Mouse (Mus musculus) spleen, postnatal 4 days (tissue): ENCODE measurements at regions not wholly inside any gene's neighbourhood (a gene's known extent, or its start where the extent isn't known, plus 50 kb on each side); places are given as distances from the start of the nearest gene placed in this dataset.
"Not testable (repeated sequence)": the region's sequence is repeated elsewhere in the genome, so short reads cannot be mapped to it uniquely, and the experiment has no call there.

Experiments used
- DNase-seq, 2 experiments: peaks; one replicate each; pipeline ENCODE4 v3.0.0; 2022; ENCODE audit warnings: low spot score in 2 of 2

DNA sequence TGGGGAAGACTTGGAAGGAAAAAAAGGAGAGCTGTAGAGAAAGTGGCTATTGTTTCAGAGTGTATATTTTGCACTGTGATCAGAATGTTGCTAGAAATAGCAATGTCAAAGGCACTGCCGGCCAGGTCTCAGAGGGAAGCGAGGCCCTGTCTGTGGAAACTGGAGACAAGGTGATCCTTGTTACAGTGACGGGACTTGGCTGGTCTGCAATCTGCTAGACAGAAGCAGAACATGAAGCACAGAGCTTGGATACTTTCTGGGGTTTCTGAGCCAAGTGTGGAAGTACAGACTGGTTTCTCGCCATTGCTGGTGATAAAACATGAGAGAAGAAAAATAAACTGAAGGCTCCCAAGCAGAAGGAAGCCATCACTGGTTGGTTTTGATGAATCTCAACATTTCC lies 198.3 kb upstream of the Slc7a14 start:
- DNase-seq = no peak

DNA sequence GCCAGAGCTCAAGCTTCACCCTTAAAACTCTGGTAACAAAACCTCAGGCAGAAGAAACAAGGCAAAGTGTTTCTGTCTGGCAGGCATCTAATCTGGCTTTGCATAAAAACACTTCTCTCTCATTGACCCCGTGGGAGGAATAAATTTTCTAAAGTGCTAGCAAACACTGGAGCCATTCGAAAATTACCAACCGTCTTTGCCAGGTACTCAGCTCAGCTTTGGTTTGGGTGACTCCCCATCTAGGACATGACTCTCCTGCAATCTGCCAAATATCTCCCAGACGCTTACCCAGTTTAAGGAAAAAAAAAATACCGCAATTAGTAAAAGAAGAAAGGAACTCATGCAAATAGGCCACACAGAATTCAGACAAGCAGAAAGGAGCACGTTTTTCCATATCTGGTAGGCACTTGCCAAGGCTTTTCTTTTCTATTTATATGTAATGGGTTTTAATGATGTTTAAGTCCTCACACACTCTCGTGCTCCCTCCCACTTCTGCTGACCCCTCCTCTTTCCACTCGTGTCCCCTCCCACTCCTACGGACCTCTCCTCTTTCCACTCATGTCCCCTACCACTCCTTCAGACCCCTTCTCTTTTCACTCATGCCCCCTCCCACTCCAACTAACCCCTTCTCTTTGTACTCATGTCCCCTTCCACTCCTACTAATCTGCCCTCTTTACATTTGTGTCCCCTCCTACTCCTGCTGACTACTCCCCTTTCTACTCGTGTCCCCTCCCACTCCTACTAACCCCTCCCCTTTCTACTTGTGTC lies 189.2 kb upstream of the Slc7a14 start:
- no peak for DNase-seq

DNA sequence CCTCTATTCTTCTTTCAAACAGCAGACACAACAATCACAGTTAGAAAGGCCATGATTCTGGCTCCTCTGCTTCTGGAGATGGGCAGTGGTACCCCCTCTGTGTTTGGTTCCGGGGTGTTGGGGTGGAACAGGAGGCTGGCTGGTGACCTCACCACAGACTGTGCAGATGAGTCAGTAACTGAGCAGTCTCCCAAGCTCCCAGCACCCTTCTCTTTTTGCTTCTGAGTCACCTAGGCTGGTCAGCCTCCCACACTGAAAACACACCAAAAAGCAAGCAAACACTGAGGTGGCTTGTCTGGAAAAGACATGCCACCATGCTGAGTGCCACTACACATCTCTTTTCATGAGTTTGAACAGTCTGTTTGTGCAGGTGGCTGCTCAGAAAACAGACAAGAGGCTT lies 185.1 kb upstream of the Slc7a14 start:
- no peak for DNase-seq

DNA sequence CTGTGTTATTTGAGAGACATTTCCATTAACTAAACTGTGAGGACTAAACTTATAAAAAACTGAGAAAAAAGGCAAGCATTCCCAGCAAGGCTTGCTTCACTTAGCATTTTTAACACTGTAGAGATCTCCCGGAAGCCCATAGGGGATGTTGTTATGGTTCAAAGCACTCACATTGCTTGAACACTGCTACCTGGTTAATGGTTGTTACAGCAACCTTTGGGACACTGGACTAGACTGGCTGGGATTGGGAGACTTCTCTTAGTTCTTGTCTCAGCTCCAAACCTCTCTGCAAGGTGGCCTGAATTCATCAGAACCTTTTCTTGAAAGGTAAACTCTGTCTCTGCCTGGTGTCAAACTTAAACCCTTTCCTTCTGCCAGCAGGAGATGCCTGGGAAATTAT lies 184.5 kb upstream of the Slc7a14 start:
- DNase-seq = no peak

DNA sequence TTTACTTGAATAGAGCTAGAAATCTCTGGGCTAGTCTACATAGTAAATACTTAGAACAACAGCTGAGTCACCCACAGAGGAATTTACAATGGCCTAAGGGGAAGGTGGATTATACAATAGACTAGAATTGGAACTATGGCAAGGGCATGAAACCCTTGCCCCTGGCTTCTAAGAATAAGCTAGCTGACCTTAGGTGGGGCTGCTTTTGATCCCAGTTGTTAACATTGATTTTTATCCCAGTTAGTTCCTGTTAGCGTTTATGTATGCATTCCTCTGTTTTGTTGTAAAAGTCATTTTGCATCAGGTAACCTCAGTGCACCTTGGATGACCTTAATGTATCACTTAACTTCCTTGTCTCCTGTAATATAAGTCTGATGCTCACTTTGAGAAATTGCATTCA lies 181.6 kb upstream of the Slc7a14 start:
- not testable (repeated sequence) for DNase-seq

DNA sequence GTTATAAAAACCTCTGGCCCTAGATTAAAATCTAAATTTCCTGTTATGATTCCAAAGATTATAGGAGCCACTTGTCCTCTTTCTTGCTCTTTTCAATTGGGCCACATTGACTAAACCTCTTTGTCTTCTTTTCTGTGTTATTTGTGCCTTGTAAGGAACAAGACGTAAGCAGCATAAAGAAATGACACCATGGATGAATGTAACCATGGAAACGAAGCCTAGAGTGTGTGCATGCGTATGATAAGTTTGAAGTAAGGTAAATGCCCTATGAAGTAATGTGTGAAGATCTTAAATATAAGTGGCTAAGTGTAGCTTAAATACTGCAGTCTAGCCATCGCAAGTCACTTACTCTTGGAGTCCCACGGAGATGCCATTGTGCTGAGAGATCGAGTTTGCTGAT lies 177.4 kb upstream of the Slc7a14 start:
- DNase-seq = no peak

DNA sequence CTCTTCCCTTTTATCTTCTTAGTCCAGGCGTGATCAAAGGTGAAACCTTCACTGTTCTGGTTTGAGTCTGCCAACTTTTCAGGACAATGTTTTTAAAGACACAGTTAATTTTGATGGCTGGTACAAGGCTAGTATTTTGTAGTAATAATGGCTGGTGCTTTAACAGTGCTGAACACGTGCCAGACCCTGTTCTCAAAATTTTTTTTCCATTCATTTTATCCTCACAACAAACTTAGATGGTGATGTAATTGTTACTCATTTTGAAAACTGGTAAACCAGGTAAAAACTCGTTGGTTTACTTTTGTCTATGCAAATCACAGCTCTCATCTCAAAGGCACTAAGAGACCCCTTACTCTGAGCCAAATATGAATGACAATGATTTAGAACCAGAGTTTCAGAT lies 171.8 kb upstream of the Slc7a14 start:
- DNase-seq = no peak

DNA sequence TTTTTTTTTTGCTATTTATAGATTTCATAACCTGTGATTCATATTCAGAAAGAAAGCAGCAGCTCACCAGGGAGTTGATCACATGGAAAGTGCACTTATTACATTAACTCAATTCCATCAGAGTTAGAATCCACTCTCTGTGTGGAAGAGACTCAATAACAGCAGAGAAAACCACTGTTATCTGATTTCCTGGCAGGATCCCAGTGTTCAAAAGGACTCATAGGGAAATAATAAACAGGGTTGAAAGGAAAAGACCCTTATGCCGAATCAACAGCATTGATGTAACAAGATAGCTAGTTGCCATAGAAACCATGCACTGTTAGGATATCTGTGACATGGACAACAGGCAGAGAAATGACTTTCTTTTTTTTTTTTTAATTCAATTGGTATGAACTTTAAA lies 157.7 kb upstream of the Slc7a14 start:
- no peak for DNase-seq

DNA sequence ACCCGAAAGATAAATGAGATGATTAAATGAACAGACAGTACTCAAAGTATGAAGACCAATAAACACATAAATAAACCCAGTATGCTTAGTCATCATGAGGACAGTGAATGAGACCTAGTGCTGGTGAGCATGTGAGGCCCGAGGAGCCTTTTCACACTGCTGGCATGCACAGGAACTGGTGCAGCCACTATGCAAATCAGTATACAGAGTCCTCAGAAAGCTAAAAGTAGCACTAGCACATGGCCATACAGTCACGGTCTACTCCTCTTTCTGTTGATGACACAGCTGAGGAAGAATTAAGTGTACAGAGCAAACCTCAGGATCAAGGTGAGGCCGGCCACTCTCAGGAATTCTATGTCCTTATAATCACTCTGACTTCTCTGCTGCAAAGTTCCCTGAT lies 154.1 kb upstream of the Slc7a14 start:
- no peak for DNase-seq

DNA sequence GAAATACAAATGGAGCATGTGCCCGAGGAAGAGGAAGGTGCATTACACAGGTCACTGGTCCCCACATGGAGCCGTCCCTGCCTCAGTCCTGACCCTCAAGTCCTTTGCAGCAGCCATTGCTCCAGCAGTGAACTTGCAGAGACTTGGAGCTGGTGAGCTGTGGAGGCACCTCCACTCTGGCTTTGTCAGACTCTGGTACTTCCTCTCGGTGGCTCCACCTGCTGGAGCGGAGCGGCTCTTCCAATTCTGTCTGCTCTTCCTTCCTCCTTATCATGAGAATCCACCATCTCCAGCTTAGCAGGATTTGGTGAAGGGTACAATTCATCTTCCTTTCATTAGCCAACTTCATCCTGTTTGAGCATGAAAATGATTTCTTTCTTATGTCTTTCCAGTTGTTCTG lies 149.3 kb upstream of the Slc7a14 start:
- no peak for DNase-seq

DNA sequence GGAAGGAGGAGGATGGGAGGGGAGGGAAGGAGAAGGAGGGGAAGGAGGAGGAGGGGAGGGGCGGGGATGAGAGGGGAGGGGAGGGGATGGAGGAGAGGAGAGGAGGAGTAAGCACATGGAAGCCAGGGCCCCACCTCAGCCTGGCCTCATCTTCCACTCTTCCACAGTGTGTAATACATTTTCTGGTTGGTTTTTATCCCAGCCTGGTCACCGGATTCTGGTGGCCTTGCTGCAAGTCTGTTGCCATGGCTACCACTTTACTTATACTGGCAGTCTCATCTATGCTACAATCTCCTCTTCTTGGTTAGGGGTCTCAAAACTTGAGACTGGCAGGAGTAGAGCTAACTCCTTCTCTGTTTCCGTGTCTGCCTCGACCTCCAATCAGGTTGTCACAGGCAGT lies 147.8 kb upstream of the Slc7a14 start:
- DNase-seq = no peak

DNA sequence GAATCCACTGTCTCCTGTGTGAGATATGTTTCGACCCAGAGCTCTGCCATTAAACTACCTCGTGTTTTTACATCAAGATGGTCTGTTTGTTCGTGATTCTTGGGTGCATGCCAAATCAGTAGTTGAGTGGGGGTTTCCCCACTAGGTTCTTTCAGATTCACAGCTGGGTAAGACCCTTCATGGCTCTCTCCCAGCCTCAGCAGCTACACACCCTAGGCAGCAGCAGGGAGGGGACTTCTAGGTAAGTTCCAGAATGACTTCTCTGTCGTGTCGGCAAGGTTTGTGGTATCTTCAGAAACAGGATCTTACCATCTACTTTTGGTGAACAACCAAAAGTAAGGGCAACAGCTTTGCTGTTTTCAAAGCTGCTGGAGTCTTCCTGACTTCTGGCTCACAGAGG lies 144.9 kb upstream of the Slc7a14 start:
- peak in 1 of 2 experiments; percentile 26 for DNase-seq

DNA sequence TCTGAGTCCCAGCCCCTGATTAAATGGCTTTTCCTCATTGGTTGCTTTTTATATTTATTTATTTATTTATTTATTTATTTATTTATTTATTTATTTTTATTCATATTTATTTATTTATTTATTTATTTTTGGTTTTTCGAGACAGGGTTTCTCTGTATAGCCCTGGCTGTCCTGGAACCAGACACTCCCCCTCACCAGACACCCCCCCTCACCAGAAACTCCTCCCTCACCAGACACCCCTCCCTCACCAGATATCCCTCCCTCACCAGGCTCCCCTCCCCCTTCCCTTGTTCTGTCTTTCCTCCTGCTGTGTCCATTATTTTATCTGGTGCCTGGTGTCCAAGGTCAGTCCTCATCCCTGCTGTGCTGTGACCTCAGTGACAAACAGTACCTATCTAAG lies 134.7 kb upstream of the Slc7a14 start:
- DNase-seq = no peak

DNA sequence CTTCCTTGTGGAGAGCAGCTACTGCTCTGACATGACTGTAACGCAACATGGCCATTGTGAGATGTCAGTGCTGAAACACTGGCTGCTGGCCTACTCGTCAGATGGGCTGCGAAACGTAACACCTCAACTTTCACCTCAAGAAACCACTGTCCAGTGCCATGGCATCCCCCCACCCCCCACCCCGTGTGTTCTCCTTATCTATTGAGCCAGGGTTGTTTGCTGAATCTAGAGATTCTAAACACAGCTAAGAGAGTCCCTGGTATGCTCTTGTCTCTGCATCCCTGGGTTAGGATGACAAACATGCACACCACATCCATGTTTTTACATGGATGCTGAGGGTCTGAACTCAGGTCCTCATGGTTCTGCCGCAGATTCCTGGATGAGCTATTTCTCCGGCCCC lies 134.1 kb upstream of the Slc7a14 start:
- DNase-seq = no peak

DNA sequence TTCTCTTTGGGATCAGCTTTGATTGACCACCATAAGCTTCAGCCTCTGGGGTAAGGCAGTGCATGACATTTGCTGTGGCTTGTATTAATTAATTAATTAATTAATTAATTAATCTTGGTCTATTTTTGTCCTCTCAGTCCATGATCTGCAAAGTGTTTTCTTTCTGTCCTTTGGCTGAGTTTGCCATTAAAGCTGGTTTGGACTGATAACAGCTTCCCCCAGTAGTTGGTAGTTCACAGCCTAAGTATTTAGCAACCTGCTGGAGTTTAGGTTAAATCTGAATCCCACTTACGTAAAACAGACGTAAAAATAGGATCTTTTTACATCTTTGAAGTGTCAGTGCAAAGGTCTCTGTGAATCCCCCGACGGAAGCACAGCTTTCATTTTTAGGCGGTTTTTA lies 133.7 kb upstream of the Slc7a14 start:
- no peak for DNase-seq

DNA sequence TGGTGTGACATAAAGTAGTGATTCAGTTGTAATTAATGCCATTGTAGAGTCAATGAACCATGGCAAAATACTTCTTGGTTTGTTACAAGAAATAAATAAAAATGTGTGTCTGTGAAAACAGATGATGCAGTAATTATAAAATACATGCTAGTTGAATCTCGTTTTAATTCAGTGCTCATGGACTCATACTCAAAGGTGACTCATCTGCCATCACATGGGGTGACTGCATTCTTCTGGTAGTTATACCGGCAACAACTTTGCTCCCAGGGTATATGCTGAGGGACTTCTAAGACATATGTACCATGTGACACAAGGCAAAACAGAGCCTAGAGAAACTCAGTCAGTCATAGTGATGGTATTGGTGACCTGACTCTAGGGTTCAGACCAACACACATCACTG lies 130.1 kb upstream of the Slc7a14 start:
- DNase-seq = peak in 1 of 2 experiments; percentile 12

DNA sequence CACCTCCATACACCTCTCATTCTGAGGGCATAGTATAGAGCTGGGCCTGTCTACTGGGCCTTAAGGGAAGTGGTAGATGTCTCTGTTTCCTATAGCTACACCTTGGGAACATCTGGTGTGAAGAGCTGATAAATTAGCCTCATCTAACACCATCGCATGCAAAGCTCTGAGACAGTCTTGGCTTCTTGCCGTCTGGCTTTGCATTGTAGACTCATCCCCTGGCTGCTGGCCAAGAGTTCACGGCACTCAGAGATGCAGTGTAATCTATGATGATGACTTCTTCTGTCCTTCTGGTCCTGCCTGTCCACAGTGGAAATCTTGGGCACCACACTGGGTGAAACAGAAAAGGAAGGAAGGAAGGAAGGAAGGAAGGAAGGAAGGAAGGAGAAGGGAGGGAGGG lies 127.8 kb upstream of the Slc7a14 start:
- no peak for DNase-seq

DNA sequence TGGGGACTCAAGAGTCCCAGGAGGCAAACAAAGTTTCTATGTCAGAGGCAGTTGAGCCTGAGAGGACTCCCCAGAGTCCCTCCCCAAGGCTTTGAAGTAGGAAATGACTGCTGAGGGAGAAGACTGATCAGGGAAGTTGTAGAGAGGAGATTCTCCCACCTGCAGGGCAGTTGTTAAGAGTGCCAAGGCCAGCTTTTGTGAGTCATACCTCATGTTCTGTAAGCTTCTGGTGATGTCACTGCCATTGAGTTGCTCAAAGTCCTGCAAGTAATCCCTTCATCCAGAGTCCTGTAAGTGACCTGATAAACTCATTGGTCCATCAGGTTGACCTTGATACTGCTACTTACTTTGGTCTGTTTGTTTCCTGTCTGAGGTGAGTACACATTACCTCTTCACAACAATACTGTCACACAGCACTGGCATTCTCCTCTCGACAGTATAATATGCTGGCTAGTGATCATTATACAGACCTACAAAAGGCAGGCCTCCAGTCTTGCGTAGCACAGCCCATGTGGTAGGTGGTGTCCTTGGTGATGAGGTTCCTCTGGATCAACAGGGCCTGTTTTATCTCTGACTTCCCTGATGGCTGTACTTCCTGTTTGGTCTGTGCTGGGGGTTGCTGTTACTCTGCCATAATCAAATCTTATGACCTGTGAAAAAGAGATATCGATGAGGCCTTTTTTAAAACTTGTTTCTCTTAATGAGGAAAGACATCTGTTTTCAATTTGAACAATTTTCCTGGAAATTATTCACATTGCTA lies 125.2 kb upstream of the Slc7a14 start:
- no peak for DNase-seq

DNA sequence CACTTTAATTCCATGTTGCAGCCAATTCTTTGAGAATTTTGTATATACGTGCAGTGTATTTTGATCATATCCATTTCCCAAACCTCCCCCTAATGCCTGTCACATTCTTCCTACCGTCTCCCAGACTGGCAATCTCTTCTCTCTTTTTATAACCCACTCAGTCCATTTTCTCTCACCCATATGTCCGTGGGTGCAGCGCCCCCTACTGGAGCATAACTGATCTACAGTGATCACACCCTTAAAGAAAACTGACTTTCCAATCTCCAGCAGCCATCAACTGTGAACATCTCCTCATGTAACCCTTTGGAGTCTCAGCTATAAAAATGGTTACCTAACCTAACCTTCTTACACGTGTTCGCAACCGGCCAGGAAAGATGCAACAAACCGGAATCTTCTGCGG lies 123.0 kb upstream of the Slc7a14 start:
- no peak for DNase-seq

DNA sequence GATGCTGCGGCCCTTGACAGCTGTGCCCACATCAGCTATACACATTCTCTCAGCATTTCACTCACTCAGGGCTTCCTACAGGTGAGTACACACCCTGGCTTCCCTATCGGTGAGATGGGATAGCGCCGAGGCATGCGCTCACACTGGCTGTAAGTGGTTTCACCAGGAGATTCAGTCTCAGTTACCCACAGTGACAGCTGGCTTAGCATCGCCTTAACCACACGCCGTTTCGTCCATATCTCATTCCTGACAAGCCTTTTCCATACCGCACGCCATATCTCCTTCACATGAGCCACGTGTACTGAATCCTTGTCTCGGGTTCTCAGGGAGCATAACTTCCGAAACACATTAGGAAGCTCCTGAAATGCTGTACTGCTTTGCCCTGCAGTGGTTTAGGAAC lies 113.3 kb upstream of the Slc7a14 start:
- DNase-seq = no peak

DNA sequence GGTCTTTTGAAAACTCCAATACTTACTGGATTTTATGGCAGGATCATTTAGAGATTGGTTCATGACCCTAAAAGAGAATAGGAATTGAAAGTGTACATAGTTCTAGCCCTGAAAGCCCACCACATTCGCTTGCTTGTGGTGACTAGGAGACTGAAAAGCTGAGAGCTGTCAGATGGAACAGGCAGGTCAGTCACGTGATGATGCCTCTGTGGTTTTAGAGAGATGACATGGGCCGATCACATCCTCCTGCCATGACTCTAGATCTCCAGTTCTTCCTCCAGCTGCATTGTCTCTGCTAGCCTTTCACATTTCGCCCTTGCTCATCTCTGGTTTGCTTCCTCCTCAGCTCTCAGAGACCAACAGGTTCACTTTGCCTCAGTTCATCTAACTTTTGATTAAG lies 98.6 kb upstream of the Slc7a14 start:
- no peak for DNase-seq

DNA sequence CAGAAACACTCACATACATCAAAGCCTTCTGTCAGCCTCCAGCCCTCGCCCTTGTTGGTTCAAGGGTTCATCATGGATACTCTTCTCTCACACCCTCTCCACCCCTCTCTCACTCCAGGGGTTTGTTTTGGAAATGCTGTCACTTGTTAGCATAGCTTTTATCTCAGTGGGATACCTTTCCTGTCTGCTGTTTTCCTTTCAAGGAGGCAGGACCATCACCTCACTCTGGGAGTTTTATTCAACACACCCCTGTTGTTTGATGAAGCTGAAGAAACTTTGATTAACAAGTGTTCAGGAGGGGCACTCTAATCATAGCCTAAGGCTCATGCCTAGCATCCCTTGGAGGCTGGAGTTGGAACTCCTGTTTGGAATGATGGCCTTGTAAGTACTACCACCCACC lies 95.7 kb upstream of the Slc7a14 start:
- DNase-seq = no peak

DNA sequence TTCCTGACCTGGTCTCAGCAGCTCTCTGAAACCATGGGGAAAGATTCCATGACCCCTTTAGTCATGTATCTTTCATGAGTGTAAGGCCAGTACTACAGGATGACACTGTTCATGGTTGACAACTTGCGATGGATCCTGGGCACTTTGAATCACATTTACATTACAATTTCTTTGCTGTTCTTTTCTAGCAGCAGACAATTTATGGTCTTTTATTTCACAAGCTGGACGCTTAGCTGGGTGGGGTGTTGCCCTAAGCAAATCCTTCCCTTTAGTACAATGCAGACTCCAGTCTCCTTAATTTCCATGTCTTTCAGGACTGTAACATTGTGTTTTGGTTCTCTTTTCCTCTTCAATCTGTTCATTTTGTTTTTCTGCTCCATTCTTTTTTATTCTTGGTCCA lies 89.0 kb upstream of the Slc7a14 start:
- no peak for DNase-seq

DNA sequence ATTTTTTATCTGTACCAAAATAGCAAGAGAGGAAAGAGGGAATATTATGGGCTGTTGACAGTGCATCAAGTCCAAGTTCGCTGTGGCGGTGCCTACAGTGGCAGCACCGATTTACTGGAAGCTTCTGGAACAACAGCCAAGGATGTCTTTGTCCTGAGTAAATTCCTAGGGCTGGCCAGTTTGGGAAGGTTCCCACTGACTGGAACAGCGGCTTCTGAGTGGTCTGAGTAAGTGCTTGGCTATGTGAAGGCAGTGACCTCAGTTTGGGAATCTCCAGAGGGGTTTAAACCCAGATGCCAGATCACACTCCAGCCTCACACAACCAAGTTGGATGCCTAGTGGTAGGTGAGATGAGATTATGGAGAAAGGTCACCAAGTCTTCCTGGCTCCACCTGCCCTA lies 84.4 kb upstream of the Slc7a14 start:
- no peak for DNase-seq
